Mouse (Mus musculus): ENCODE measurements at regions not wholly inside any gene's neighbourhood (a gene's known extent, or its start where the extent isn't known, plus 50 kb on each side); places are given as distances from the start of the nearest gene placed in this dataset.

- DNase-seq (ENCODE audit: low read depth) = peak; percentile 14
- TF ChIP-seq POLR2A (IDR thresholded peaks at IDR 0.05; ENCODE audit: borderline replicate concordance, extremely low read depth, insufficient read depth, insufficient read length, poor library complexity, severe bottlenecking) (no peak), CTCF (IDR thresholded peaks at IDR 0.05; ENCODE audit: borderline replicate concordance, extremely low read depth, insufficient read depth, insufficient read length) (no peak)
Measured at GRCm38 (mm10) chr13:69392917-69393827, 140.4 kb upstream of the Nsun2 start.

GRCm38 (mm10) chr13:69394544-69394943 lies 139.0 kb upstream of the Nsun2 start:
- DNase-seq (ENCODE audit: low read depth) = no peak
- TF ChIP-seq CTCF (IDR thresholded peaks at IDR 0.05; ENCODE audit: borderline replicate concordance, extremely low read depth, insufficient read depth, insufficient read length) = no peak

GRCm38 (mm10) chr13:69410359-69410758 lies 123.2 kb upstream of the Nsun2 start:
- TF ChIP-seq POLR2A (IDR thresholded peaks at IDR 0.05; ENCODE audit: borderline replicate concordance, extremely low read depth, insufficient read depth, insufficient read length, poor library complexity, severe bottlenecking) (no peak), CTCF (IDR thresholded peaks at IDR 0.05; ENCODE audit: borderline replicate concordance, extremely low read depth, insufficient read depth, insufficient read length) (no peak)
- no peak for DNase-seq (ENCODE audit: low read depth)

GRCm38 (mm10) chr13:69414813-69415212 lies 118.7 kb upstream of the Nsun2 start:
- no peak for DNase-seq (ENCODE audit: low read depth)
- no peak for TF ChIP-seq POLR2A (IDR thresholded peaks at IDR 0.05; ENCODE audit: borderline replicate concordance, extremely low read depth, insufficient read depth, insufficient read length, poor library complexity, severe bottlenecking)
- no peak for TF ChIP-seq CTCF (IDR thresholded peaks at IDR 0.05; ENCODE audit: borderline replicate concordance, extremely low read depth, insufficient read depth, insufficient read length)

GRCm38 (mm10) chr13:69416726-69417125 lies 116.8 kb upstream of the Nsun2 start:
- DNase-seq (ENCODE audit: low read depth) = no peak
- TF ChIP-seq CTCF (IDR thresholded peaks at IDR 0.05; ENCODE audit: borderline replicate concordance, extremely low read depth, insufficient read depth, insufficient read length) (no peak), POLR2A (IDR thresholded peaks at IDR 0.05; ENCODE audit: borderline replicate concordance, extremely low read depth, insufficient read depth, insufficient read length, poor library complexity, severe bottlenecking) (no peak)

- DNase-seq (ENCODE audit: low read depth) = no peak
- no peak for TF ChIP-seq CTCF (IDR thresholded peaks at IDR 0.05; ENCODE audit: borderline replicate concordance, extremely low read depth, insufficient read depth, insufficient read length)
- TF ChIP-seq POLR2A (IDR thresholded peaks at IDR 0.05; ENCODE audit: borderline replicate concordance, extremely low read depth, insufficient read depth, insufficient read length, poor library complexity, severe bottlenecking) = no peak
Measured at GRCm38 (mm10) chr13:69417855-69418478, 115.6 kb upstream of the Nsun2 start.

GRCm38 (mm10) chr13:69420166-69420565 lies 113.4 kb upstream of the Nsun2 start:
- no peak for DNase-seq (ENCODE audit: low read depth)
- TF ChIP-seq POLR2A (IDR thresholded peaks at IDR 0.05; ENCODE audit: borderline replicate concordance, extremely low read depth, insufficient read depth, insufficient read length, poor library complexity, severe bottlenecking) (no peak), CTCF (IDR thresholded peaks at IDR 0.05; ENCODE audit: borderline replicate concordance, extremely low read depth, insufficient read depth, insufficient read length) (no peak)

- DNase-seq (ENCODE audit: low read depth) = no peak
- TF ChIP-seq POLR2A (IDR thresholded peaks at IDR 0.05; ENCODE audit: borderline replicate concordance, extremely low read depth, insufficient read depth, insufficient read length, poor library complexity, severe bottlenecking) (no peak), CTCF (IDR thresholded peaks at IDR 0.05; ENCODE audit: borderline replicate concordance, extremely low read depth, insufficient read depth, insufficient read length) (no peak)
Measured at GRCm38 (mm10) chr13:69421966-69422365, 111.6 kb upstream of the Nsun2 start.

- TF ChIP-seq POLR2A (IDR thresholded peaks at IDR 0.05; ENCODE audit: borderline replicate concordance, extremely low read depth, insufficient read depth, insufficient read length, poor library complexity, severe bottlenecking) (no peak), CTCF (IDR thresholded peaks at IDR 0.05; ENCODE audit: borderline replicate concordance, extremely low read depth, insufficient read depth, insufficient read length) (no peak)
Measured at GRCm38 (mm10) chr13:69426117-69426516, 107.4 kb upstream of the Nsun2 start.

GRCm38 (mm10) chr13:69429596-69429995 lies 104.0 kb upstream of the Nsun2 start:
- peak; percentile 68 for DNase-seq (ENCODE audit: low read depth)
- TF ChIP-seq POLR2A (IDR thresholded peaks at IDR 0.05; ENCODE audit: borderline replicate concordance, extremely low read depth, insufficient read depth, insufficient read length, poor library complexity, severe bottlenecking) (no peak), CTCF (IDR thresholded peaks at IDR 0.05; ENCODE audit: borderline replicate concordance, extremely low read depth, insufficient read depth, insufficient read length) (no peak)

More at GRCm38 (mm10) chr13:69426117-69426516, 107.4 kb upstream of the Nsun2 start:
- peak; percentile 58 for DNase-seq (ENCODE audit: low read depth)

- DNase-seq (ENCODE audit: low read depth) = no peak
- TF ChIP-seq POLR2A (IDR thresholded peaks at IDR 0.05; ENCODE audit: borderline replicate concordance, extremely low read depth, insufficient read depth, insufficient read length, poor library complexity, severe bottlenecking) = no peak
- TF ChIP-seq CTCF (IDR thresholded peaks at IDR 0.05; ENCODE audit: borderline replicate concordance, extremely low read depth, insufficient read depth, insufficient read length) = no peak
Measured at GRCm38 (mm10) chr13:69433461-69434323, 99.9 kb upstream of the Nsun2 start.

Data from brain, embryonic 14.5 days (tissue).